Mouse (Mus musculus) A20 (cell line): ENCODE measurements around the gene Krtap4-7.
"Not testable (repeated sequence)": the region's sequence is repeated elsewhere in the genome, so short reads cannot be mapped to it uniquely, and the experiment has no call there.

ENCODE experiments used
- DNase-seq: peaks from one replicate; pipeline ENCODE4 v3.0.0-alpha.2; 2011; ENCODE audit warnings: low read depth, low spot score

The Krtap4-7 gene

DNA sequence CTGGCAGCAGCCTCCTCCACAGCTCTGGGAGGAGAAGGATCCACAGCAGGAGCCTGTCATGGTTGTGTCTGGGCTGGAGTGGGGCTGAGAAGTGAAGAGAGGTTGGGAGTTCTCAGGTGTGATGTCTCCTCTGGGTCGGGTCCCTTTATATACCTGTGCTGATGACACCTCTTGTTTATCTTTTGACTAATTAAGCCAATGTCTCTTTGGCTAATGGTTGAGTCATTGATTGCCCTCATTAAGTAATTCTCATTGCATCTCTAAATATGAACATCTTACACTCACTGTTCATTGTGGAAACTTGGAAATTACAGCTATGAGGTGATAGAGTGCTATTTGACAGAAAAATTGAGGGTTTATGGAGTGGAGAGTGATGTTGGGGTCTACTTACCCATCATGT is 40.7 kb downstream of the Krtap4-7 start, which contains the start of gene Gm11938:
Gm11938 (minus strand) TSS at position 101 of the 400 bp plus-strand sequence.
- DNase-seq: not testable (repeated sequence)

GRCm38 (mm10) chr11:99597742-99598141 is 46.1 kb downstream of the Krtap4-7 start, which contains the start of gene Krtap9-3:
Gene Krtap9-3 (minus strand): TSS chr11:99598105.
- DNase-seq: not testable (repeated sequence)
